Mouse (Mus musculus): ENCODE data around the gene Scg5.

- TF ChIP-seq POLR2A (IDR thresholded peaks at IDR 0.05; ENCODE audit: insufficient read depth, low read length), result no peak
- TF ChIP-seq EP300 (IDR thresholded peaks at IDR 0.05; ENCODE audit: insufficient read depth, low read depth, low read length), result no peak
- TF ChIP-seq CTCF (IDR thresholded peaks at IDR 0.05; ENCODE audit: low read depth, low read length), result no peak
Measured at GRCm38 (mm10) chr2:113847678-113848244, 18.8 kb upstream of the Scg5 start.
